Mouse (Mus musculus): ENCODE measurements around the gene Gm8764. TPM values are rescaled to one million over a fixed set of nuclear protein-coding genes. Genes with fewer than 3 reads are reported as not detected.

Gm8764 gene
- polyA plus RNA-seq (2017; shearing (Covaris generic)) = not detected

DNA sequence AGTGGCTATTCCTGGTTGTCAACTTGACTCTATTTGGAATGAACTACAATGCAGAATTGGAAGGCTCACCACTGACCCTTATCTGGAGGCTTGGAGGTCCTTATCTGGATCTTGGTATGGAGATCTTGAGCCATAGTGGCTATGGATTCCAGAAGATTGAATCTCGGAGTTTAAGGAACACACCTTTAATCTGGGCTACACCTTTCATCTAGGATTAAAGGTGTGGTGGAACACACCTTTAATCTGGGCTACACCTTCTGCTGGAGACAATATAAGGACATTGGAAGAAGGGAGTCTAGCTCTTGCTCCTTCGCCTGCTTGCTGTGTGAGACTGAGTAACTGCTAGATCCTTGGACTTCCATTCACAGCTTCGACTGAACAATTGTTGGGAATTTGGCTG, at the start of gene Gm8764:
TSS of gene Gm8764 (plus strand) at position 301 of the 400 bp plus-strand sequence.

GRCm38 (mm10) chr10:104142687-104143086, 17.1 kb upstream of the Gm8764 start, which contains the start of gene Gm21293:
Gene Gm21293 (plus strand): TSS chr10:104142987.

DNA sequence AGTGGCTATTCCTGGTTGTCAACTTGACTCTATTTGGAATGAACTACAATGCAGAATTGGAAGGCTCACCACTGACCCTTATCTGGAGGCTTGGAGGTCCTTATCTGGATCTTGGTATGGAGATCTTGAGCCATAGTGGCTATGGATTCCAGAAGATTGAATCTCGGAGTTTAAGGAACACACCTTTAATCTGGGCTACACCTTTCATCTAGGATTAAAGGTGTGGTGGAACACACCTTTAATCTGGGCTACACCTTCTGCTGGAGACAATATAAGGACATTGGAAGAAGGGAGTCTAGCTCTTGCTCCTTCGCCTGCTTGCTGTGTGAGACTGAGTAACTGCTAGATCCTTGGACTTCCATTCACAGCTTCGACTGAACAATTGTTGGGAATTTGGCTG, 8.6 kb upstream of the Gm8764 start, which contains the start of gene Gm6763:
TSS of gene Gm6763 (plus strand) at position 301 of the 400 bp plus-strand sequence.

DNA sequence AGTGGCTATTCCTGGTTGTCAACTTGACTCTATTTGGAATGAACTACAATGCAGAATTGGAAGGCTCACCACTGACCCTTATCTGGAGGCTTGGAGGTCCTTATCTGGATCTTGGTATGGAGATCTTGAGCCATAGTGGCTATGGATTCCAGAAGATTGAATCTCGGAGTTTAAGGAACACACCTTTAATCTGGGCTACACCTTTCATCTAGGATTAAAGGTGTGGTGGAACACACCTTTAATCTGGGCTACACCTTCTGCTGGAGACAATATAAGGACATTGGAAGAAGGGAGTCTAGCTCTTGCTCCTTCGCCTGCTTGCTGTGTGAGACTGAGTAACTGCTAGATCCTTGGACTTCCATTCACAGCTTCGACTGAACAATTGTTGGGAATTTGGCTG, 8.4 kb downstream of the Gm8764 start, which contains the start of gene Gm21304:
TSS of gene Gm21304 (plus strand) at position 301 of the 400 bp plus-strand sequence.

GRCm38 (mm10) chr10:104176724-104177123, 16.9 kb downstream of the Gm8764 start, which contains the start of gene Gm21312:
Gene Gm21312 (plus strand): TSS chr10:104177024.

GRCm38 (mm10) chr10:104185233-104185632, 25.4 kb downstream of the Gm8764 start, which contains the start of gene Gm20765:
Gene Gm20765 (plus strand): TSS chr10:104185533.

GRCm38 (mm10) chr10:104193742-104194141, 33.9 kb downstream of the Gm8764 start, which contains the start of gene Gm4340:
Gene Gm4340 (plus strand): TSS chr10:104194042.

Other genes starting within 250 kb of the Gm8764 start
- not detected for gene Gm21293, start 17.0 kb upstream of the Gm8764 start, polyA plus RNA-seq (2017; shearing (Covaris generic))
- not detected for gene Gm6763, start 8.5 kb upstream of the Gm8764 start, polyA plus RNA-seq (2017; shearing (Covaris generic))
- not detected for gene Gm21304, start 8.5 kb downstream of the Gm8764 start, polyA plus RNA-seq (2017; shearing (Covaris generic))
- gene Gm21312, start 17.0 kb downstream of the Gm8764 start, polyA plus RNA-seq (2017; shearing (Covaris generic)) = not detected
- gene Gm20765, start 25.5 kb downstream of the Gm8764 start, polyA plus RNA-seq (2017; shearing (Covaris generic)) = not detected
- gene Gm4340, start 34.0 kb downstream of the Gm8764 start, polyA plus RNA-seq (2017; shearing (Covaris generic)) = not detected